9 mouse cellular contexts compared by ENCODE assay signal in genomic region chr12:111538292-111539040, GRCm38 (mm10). TPM values are rescaled to one million over a fixed set of nuclear protein-coding genes. Genes with fewer than 3 reads are reported as not detected.
DNase-seq lines count a peak whose midpoint lies in the region; ATAC-seq and TF ChIP-seq lines count a peak whose summit lies in the region.
"Had no signal": no experiment of that assay in that cellular context is flagged by ENCODE, and none has a peak within 500 bp of the region (broad histone marks: within the 10 kb centered on the region; RNA-seq: fewer than 3 reads in every experiment).

No protein-coding gene starts in this region.

- peaks cover 38% of the 10 kb centered on the region for H3K79me2 ChIP-seq in CH12.LX (replicated peaks; ENCODE audit: control insufficient read depth, extremely low read depth, insufficient read depth, poor library complexity, severe bottlenecking)

- ATAC-seq in forebrain, embryonic 15.5 days (replicated peaks), result peak; percentile 49
- peak; percentile 70 for ATAC-seq in lung, embryonic 15.5 days (ENCODE audit: borderline replicate concordance, extremely low read depth, low FRiP score, low TSS enrichment)

- peak overlapping the region; percentile 80 for H3K27ac ChIP-seq in CH12.LX (ENCODE audit: insufficient read depth, low read depth)
- peak overlapping the region; percentile 97 for H3K27ac ChIP-seq in forebrain, embryonic 15.5 days (replicated peaks)
- peak overlapping the region; percentile 96 for H3K27ac ChIP-seq in lung, embryonic 15.5 days
- peak overlapping the region; percentile 91 for H3K27ac ChIP-seq in olfactory bulb, adult 2 months (ENCODE audit: insufficient read depth, low read depth, low read length)
- peak overlapping the region; percentile 14 for H3K27ac ChIP-seq in thymus, adult 2 months (ENCODE audit: control insufficient read depth, insufficient read depth, low read length)

- DNase-seq in CH12.LX (ENCODE audit: extremely low read depth), result peak; percentile 46
- DNase-seq in cerebellum, adult 11 months, result peak; percentile 76
- peak; percentile 88 for DNase-seq in heart, postnatal 4 days
- DNase-seq in layer of hippocampus, adult 9-10 months (ENCODE audit: low spot score), result peak; percentile 53
- peak; percentile 71 for DNase-seq in thymus, adult 2 months

- no peak for TF ChIP-seq RAD21 in CH12.LX (IDR thresholded peaks at IDR 0.05; ENCODE audit: low read depth, low read length)

- H3K4me3 ChIP-seq in CH12.LX (replicated peaks in 1 of 3; ENCODE audit: low read depth in 2 of 3, low read length in 2 of 3, poor library complexity in 1 of 3), result peak overlapping the region; percentile 71 to 95 (median 73)
- H3K4me3 ChIP-seq in forebrain, embryonic 15.5 days, result peak overlapping the region; percentile 85
- H3K4me3 ChIP-seq in lung, embryonic 15.5 days, result peak overlapping the region; percentile 80
- peak overlapping the region; percentile 96 for H3K4me3 ChIP-seq in olfactory bulb, adult 2 months (ENCODE audit: insufficient read depth, low read depth, low read length)
- peak overlapping the region; percentile 79 for H3K4me3 ChIP-seq in thymus, adult 2 months (ENCODE audit: control insufficient read depth, insufficient read depth, low read length)

- H3K27me3 ChIP-seq in CH12.LX (replicated peaks), result no peaks in the 10 kb centered on the region
- H3K27me3 ChIP-seq in forebrain, embryonic 15.5 days, result no peaks in the 10 kb centered on the region
- no peaks in the 10 kb centered on the region for H3K27me3 ChIP-seq in lung, embryonic 15.5 days
- no peaks in the 10 kb centered on the region for H3K27me3 ChIP-seq in thymus, adult 2 months (ENCODE audit: control insufficient read depth, insufficient read depth, low read length)

- WGBS in forebrain, embryonic 15.5 days, result under 1% methylated on average over 106 of the region's 111 CpGs
- under 1% methylated on average over 95 of the region's 111 CpGs for WGBS in lung, embryonic 15.5 days
- WGBS in olfactory bulb, adult 2 months, result 1% methylated on average over 105 of the region's 111 CpGs
- WGBS in thymus, adult 2 months, result under 1% methylated on average over 110 of the region's 111 CpGs

- H3K4me1 ChIP-seq in CH12.LX (ENCODE audit: control insufficient read depth in 1 of 2, insufficient read depth in 2 of 2), result peaks cover 7 to 54% of the 10 kb centered on the region in 2 experiments
- H3K4me1 ChIP-seq in forebrain, embryonic 15.5 days, result peaks cover 34% of the 10 kb centered on the region
- H3K4me1 ChIP-seq in lung, embryonic 15.5 days, result peaks cover 26% of the 10 kb centered on the region
- H3K4me1 ChIP-seq in olfactory bulb, adult 2 months (ENCODE audit: control insufficient read depth, insufficient read depth, low read length), result peaks cover 4% of the 10 kb centered on the region; the same call in 1 of the 2 replicates
- peaks cover 6% of the 10 kb centered on the region for H3K4me1 ChIP-seq in thymus, adult 2 months (replicated peaks; ENCODE audit: control insufficient read depth, insufficient read depth, low read length)

- dilution Hi-C loops in CH12.LX (cut with MboI; ENCODE audit: extremely low pct_ligation_motif_present, extremely low pct_unique_long_range_greater_than_20kb, low sequenced_read_pairs), result no loop called here

- peak overlapping the region; percentile 93 for H3K9ac ChIP-seq in CH12.LX (ENCODE audit: insufficient read depth, low read depth)
- peak overlapping the region; percentile 88 for H3K9ac ChIP-seq in forebrain, embryonic 15.5 days (replicated peaks)
- H3K9ac ChIP-seq in lung, embryonic 15.5 days, result peak overlapping the region; percentile 92

- H3K4me2 ChIP-seq in CH12.LX (ENCODE audit: insufficient read depth, low read depth, poor library complexity, severe bottlenecking), result peak overlapping the region; percentile 67; the same call in 1 of the 2 replicates
- H3K4me2 ChIP-seq in forebrain, embryonic 15.5 days (replicated peaks), result peak overlapping the region; percentile 86
- H3K4me2 ChIP-seq in lung, embryonic 15.5 days, result peak overlapping the region; percentile 81

- H3K36me3 ChIP-seq in CH12.LX (replicated peaks in 1 of 2; ENCODE audit: control insufficient read depth in 1 of 2, insufficient read depth in 1 of 2, low read length in 1 of 2), result peaks cover 34 to 47% of the 10 kb centered on the region in 2 experiments
- H3K36me3 ChIP-seq in forebrain, embryonic 15.5 days, result peaks cover 43% of the 10 kb centered on the region
- peaks cover 42% of the 10 kb centered on the region for H3K36me3 ChIP-seq in lung, embryonic 15.5 days
- H3K36me3 ChIP-seq in thymus, adult 2 months (ENCODE audit: control insufficient read depth, insufficient read depth, low read length), result peaks cover 42% of the 10 kb centered on the region

- TF ChIP-seq POLR2A in CH12.LX (IDR thresholded peaks at IDR 0.05; ENCODE audit: low read depth, low read length), result no peak
- peak; percentile 61 for TF ChIP-seq POLR2A in olfactory bulb, adult 2 months (IDR thresholded peaks at IDR 0.05; ENCODE audit: insufficient read depth, low read depth, low read length)
- TF ChIP-seq POLR2A in thymus, adult 2 months (IDR thresholded peaks at IDR 0.05; ENCODE audit: control insufficient read depth, extremely low read depth, insufficient read depth, low read length, poor library complexity), result no peak

- in situ Hi-C loops in CH12.LX (cut with MboI; ENCODE audit: low pct_ligation_motif_present, low pct_unique_long_range_greater_than_20kb, low sequenced_read_pairs), result no loop called here

- no peaks in the 10 kb centered on the region for H3K9me3 ChIP-seq in CH12.LX (replicated peaks; ENCODE audit: low read length)
- no peaks in the 10 kb centered on the region for H3K9me3 ChIP-seq in forebrain, embryonic 15.5 days
- H3K9me3 ChIP-seq in lung, embryonic 15.5 days, result no peaks in the 10 kb centered on the region

- TF ChIP-seq CTCF in CH12.LX (conservative IDR thresholded peaks at IDR 0.05 in 1 of 2, IDR thresholded peaks at IDR 0.05 in 1 of 2; ENCODE audit: low read depth in 2 of 2, low read length in 2 of 2), result no peak
- peak; percentile 15; the same call in 1 of the 2 replicates for TF ChIP-seq CTCF in olfactory bulb, adult 2 months (IDR thresholded peaks at IDR 0.05; ENCODE audit: insufficient read depth, low read depth, low read length)
- peak; percentile 45; the same call in 1 of the 2 replicates for TF ChIP-seq CTCF in thymus, adult 2 months (IDR thresholded peaks at IDR 0.05; ENCODE audit: borderline replicate concordance, control insufficient read depth, extremely low read depth, insufficient read depth, low read length, poor library complexity)

- no peak for TF ChIP-seq EP300 in CH12.LX (IDR thresholded peaks at IDR 0.05; ENCODE audit: low read length)

TF ChIP-seq in CH12.LX, 34 proteins besides CTCF, POLR2A, EP300 and RAD21:
- TF ChIP-seq POLR2AphosphoS2 (IDR thresholded peaks at IDR 0.05; ENCODE audit: low read depth, low read length) (no peak), SIN3A (IDR thresholded peaks at IDR 0.05; ENCODE audit: low read length) (peak; percentile 49; the same call in 1 of the 2 replicates), NELFE (IDR thresholded peaks at IDR 0.05; ENCODE audit: low read depth, low read length) (no peak), BHLHE40 (IDR thresholded peaks at IDR 0.05; ENCODE audit: low read depth, low read length) (peak; percentile 29; the same call in 1 of the 2 replicates), TBP (conservative IDR thresholded peaks at IDR 0.05; ENCODE audit: low read depth, low read length) (no peak), ZNF384 (IDR thresholded peaks at IDR 0.05; ENCODE audit: low read depth, low read length) (no peak), USF1 (IDR thresholded peaks at IDR 0.05; ENCODE audit: low read depth, low read length) (peak; percentile 54), NRF1 (IDR thresholded peaks at IDR 0.05; ENCODE audit: low read depth, low read length) (peak; percentile 69), ZC3H11A (IDR thresholded peaks at IDR 0.05; ENCODE audit: low read depth, low read length) (no peak), MAX (IDR thresholded peaks at IDR 0.05; ENCODE audit: low read length) (peak; percentile 22; the same call in 1 of the 2 replicates), MYC (IDR thresholded peaks at IDR 0.05; ENCODE audit: low read depth, low read length) (no peak), CHD1 (IDR thresholded peaks at IDR 0.05; ENCODE audit: low read depth, low read length) (no peak), USF2 (conservative IDR thresholded peaks at IDR 0.05; ENCODE audit: low read depth, low read length) (no peak)

RNA-seq across cellular contexts. Expression of gene Eif5, which starts 0.7 kb away (rescaled TPM):
- total RNA-seq in CH12.LX (2012; rRNA removed) (118 and 129 TPM in 2 replicates), CH12.LX (2014; rRNA removed) (156 and 182 TPM in 2 replicates)
- 282 and 284 TPM in 2 replicates for polyA plus RNA-seq in CH12.LX (2012; ENCODE audit: insufficient read length, low read depth)
- 620 and 638 TPM in 2 replicates for polyA plus RNA-seq in forebrain, embryonic 15.5 days (2015; fragmentation: Nextera tagmentation; extraction: Ambion mirVana)
- total RNA-seq in heart, postnatal 4 days (2021), result 100 to 1,000 TPM; 240 to 258 TPM
- 471 and 493 TPM in 2 replicates for polyA plus RNA-seq in lung, embryonic 15.5 days (2015; fragmentation: Nextera tagmentation; extraction: Ambion mirVana)
- 214 TPM in 1 of 2 replicates, not detected in the other for polyA plus RNA-seq in olfactory bulb, adult 2 months (2012; ENCODE audit: insufficient read depth, insufficient read length, low replicate concordance, missing spikeins)
- polyA plus RNA-seq in thymus, adult 2 months (2012; rRNA removed), result 88.0 and 124 TPM in 2 replicates

RNA-seq across cellular contexts. Expression of gene Mark3, which starts 35.9 kb away (rescaled TPM):
- total RNA-seq in CH12.LX (2012; rRNA removed) (40.2 and 43.7 TPM in 2 replicates), CH12.LX (2014; rRNA removed) (51.2 and 58.7 TPM in 2 replicates)
- 34.3 and 40.7 TPM in 2 replicates for polyA plus RNA-seq in CH12.LX (2012; ENCODE audit: insufficient read length, low read depth)
- polyA plus RNA-seq in forebrain, embryonic 15.5 days (2015; fragmentation: Nextera tagmentation; extraction: Ambion mirVana), result 46.1 and 54.4 TPM in 2 replicates
- total RNA-seq in heart, postnatal 4 days (2021), result 10 to 100 TPM; 77.5 to 79.9 TPM
- 34.0 and 34.8 TPM in 2 replicates for polyA plus RNA-seq in lung, embryonic 15.5 days (2015; fragmentation: Nextera tagmentation; extraction: Ambion mirVana)
- 214 TPM in 1 of 2 replicates, not detected in the other for polyA plus RNA-seq in olfactory bulb, adult 2 months (2012; ENCODE audit: insufficient read depth, insufficient read length, low replicate concordance, missing spikeins)
- polyA plus RNA-seq in thymus, adult 2 months (2012; rRNA removed), result 45.9 and 47.7 TPM in 2 replicates

RNA-seq across cellular contexts. Expression of gene Gm266, which starts 52.8 kb away (rescaled TPM):
- total RNA-seq in CH12.LX (2012; rRNA removed) (not detected in 2 replicates), CH12.LX (2014; rRNA removed) (not detected in 2 replicates)
- polyA plus RNA-seq in CH12.LX (2012; ENCODE audit: insufficient read length, low read depth), result not detected in 2 replicates
- 0.55 and 0.79 TPM in 2 replicates for polyA plus RNA-seq in forebrain, embryonic 15.5 days (2015; fragmentation: Nextera tagmentation; extraction: Ambion mirVana)
- 1 to 10 TPM in 1 of 2 experiments, under 1 TPM in 1; 0.88 to 1.6 TPM for total RNA-seq in heart, postnatal 4 days (2021)
- 7.0 and 7.1 TPM in 2 replicates for polyA plus RNA-seq in lung, embryonic 15.5 days (2015; fragmentation: Nextera tagmentation; extraction: Ambion mirVana)
- not detected in 2 replicates for polyA plus RNA-seq in olfactory bulb, adult 2 months (2012; ENCODE audit: insufficient read depth, insufficient read length, low replicate concordance, missing spikeins)
- polyA plus RNA-seq in thymus, adult 2 months (2012; rRNA removed), result 1.4 and 1.8 TPM in 2 replicates
- total RNA-seq: common myeloid progenitor, adult 5-6 weeks had no signal

Comparison
In these comparisons a context has a peak if more than half of its experiments do, and no peak if none do; other contexts are left out.
1. Peak in every context shown above with its lines: DNase-seq, ATAC-seq, H3K4me3 ChIP-seq and H3K27ac ChIP-seq.
2. H3K27ac ChIP-seq: peak in every context shown above with its lines; median percentile 97 in forebrain, embryonic 15.5 days; 96 in lung, embryonic 15.5 days; 91 in olfactory bulb, adult 2 months; 80 in CH12.LX; 14 in thymus, adult 2 months.
3. CTCF ChIP-seq: peak in olfactory bulb, adult 2 months (single experiment) and thymus, adult 2 months (single experiment); none in CH12.LX (0 of 2).